Mouse (Mus musculus) T-helper 1 cell (primary cell): ENCODE measurements around the gene Gucy2g.
"Not testable (repeated sequence)": the region's sequence is repeated elsewhere in the genome, so short reads cannot be mapped to it uniquely, and the experiment has no call there.

Experiments used
- in situ Hi-C: fragments of 300-600 bp; cut with MboI, MseI; formaldehyde crosslinking; loops from one replicate; pipeline ENCODE4 v1.15.1; 2025; ENCODE audit warnings: high pct_unique_total_duplicates

Gucy2g gene

GRCm38 (mm10) chr19:55207205-55207604 lies 33.8 kb downstream of the Gucy2g start:
- in situ Hi-C loops = no loop called here

- in situ Hi-C loops = no loop called here
Measured at GRCm38 (mm10) chr19:55206482-55207138, 34.4 kb downstream of the Gucy2g start.

GRCm38 (mm10) chr19:55198303-55198702 lies 42.7 kb downstream of the Gucy2g start:
- in situ Hi-C loops = no loop called here

DNA sequence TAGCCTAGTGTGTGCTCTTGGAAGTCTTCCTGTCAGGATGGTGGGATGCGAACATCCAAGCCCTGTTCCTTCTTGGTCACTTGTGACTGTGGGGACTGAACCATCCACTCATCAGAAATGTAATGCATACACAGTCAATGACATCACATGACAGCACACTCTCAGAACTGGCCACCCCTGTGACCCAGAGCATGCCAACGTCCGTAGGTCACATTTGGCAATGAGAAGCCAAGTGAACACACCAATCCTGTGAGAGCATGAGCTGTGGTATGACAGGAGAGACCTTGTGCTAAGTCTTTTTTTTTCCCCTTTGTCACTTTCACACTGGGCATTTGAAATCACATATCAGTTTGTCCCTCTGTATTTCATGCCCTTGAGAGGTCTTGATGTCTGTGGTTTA lies 45.5 kb downstream of the Gucy2g start:
- in situ Hi-C loops = no loop called here

DNA sequence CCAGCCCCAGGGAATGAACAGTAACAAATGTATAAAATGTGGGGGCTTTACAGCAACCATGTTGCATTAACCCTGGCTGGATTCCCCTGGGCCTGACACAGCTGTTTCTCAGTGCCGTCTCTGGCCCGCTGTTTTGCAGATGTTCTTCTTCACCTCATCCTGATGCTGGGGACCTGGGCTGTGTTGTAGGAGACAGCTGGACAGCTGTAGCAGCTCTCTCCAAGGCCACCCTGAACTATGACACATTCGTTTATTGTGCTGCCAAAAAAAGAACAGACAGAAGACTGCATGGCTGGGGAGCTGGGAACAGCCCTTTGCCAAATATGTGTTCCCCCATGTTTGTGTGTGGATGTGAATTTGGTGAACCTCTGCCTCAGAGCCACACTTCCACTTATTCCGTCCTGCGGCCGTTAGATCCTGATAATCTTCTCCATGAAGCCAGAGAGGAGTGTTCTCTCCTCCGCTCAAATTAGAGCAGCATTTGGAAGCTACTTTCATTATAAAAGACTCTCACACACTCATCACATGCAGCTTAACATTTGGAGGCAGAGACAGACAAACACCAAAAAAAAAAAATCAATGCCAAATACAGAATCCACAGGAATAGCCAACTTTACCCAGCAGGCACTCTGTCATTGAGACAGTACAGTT lies 46.4 kb downstream of the Gucy2g start:
- in situ Hi-C loops = no loop called here

DNA sequence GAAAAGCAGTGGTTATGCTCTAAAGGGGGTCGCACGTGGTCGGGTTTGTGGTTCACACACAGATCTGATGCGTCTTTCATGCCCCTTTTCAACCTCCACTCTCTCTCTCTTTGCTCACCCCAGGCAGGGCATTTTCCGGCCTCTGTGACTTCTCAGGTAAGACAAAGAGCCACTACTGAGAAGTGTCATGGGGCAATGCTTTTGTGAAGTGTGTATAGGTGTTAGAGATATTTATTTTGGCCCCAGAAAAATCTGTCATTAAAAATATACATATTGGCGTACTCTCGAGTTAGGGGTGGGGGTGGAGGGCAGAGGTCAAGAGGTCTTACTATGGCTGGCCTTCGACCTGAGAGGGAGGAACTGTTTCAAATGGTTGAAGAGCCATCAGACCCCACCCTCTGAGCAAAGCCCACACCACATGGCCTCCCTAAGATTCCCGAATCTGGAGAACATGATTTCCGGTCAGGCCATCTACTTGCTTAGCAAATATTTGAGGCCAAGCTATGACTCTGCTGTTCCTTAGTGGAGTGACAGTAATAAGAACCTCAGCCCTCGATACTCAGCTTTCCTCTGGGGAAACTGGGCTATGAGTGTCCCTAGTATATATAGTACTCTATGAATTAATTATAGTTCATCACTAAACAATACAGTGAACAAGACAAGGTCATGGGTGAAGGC lies 47.2 kb downstream of the Gucy2g start:
- in situ Hi-C loops = no loop called here

GRCm38 (mm10) chr19:55192254-55192945 lies 48.6 kb downstream of the Gucy2g start:
- in situ Hi-C loops = no loop called here

- in situ Hi-C loops = no loop called here
Measured at GRCm38 (mm10) chr19:55191596-55191995, 49.4 kb downstream of the Gucy2g start.

- in situ Hi-C loops = no loop called here
Measured at GRCm38 (mm10) chr19:55190065-55190464, 51.0 kb downstream of the Gucy2g start.

DNA sequence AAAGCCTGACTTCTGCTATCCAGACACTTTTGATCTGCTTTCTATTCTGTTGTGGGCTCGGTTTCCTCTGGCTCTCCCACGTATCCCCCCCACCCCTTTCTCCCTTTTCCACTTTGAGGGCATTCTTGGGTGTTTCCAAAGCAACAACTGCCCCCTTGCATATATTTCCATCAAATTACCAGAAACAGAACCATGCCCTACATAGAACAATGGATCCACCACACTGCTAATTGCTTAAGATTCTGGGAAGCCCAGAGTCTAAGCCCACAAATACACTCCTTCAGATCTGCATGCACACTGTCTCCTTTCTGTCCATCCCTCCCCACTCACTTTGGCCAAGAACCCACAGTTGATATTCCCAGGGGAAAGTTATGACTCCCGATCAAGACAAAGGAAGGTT lies 55.4 kb downstream of the Gucy2g start:
- in situ Hi-C loops = no loop called here

DNA sequence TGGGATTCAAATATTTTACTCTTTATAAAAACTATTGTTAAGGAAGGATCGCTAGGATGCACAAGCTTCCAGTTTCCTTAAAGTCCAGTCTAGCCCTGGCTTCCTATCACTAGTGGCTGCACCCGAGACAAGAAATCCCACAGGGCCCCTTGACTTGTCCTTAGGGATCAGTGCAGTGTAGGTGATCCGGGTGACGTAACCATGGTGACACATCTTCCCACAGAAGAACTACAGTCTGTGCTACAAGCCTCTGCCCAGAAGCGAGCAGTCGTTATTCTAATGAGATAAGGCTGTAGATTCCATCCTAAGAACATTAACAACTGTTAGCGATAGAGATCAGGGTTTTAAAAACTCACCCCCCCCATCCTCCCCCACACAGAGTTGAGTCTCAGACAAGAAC lies 56.0 kb downstream of the Gucy2g start:
- in situ Hi-C loops = no loop called here

DNA sequence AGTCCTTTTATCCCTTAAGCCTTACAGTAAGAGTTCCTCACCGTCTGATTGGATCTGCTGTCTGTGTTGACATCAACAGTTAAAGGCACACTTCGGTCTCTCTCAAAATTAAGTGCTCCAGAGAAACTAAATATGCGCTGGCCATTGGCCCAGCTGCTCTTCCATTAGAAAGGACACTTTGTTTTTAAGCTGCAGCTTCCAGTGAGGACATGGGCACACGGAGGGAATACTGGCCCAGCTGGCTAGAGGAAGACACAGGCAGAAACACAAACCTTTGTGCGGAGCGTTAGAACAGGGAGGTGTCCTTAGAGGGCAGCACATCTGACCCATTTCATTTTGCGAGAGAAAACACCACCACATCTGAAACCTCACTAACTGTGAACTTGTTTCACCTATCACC lies 56.6 kb downstream of the Gucy2g start:
- in situ Hi-C loops = no loop called here

DNA sequence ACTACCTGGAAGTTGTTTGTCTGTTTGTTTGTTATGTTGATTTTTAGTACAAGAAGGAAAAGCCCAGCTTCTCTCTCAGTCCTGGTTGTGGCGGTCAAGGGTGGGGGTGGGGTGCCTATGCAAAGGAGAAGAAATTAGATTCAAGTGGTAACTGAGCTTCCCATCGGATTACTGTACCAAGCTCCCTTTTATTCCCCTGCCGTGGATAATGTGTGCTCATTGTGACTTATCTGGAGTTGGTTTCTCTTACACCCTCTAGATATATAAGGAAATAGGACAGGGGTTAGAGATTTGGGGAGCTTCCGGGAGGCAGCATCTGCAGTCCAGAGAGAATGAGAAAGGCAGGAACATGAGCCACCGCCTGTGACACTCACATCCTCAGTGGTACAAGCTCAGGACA lies 60.6 kb downstream of the Gucy2g start, which contains the start of gene Tectb:
Gene Tectb (plus strand): TSS at position 301 of the 400 bp plus-strand sequence.
- in situ Hi-C loops = no loop called here

DNA sequence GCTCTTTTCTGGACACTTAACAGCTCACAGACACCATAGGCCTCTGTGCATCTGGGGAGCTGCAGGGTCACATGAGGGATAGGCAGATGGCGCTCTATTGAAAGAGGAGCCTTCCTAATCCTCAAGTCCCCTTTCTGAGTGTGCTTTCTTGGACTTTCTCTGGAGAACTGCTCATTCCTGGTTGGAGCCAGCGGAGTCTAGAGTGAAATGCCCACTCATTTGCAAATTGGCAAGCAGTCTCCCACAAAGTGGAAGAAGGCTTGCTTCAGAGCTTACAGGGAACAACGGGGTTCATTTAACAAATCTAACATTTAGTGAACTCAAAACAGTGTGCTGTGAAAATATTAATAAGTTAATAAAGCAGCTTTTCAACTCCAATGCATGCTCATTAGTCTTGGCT lies 63.9 kb downstream of the Gucy2g start:
- in situ Hi-C loops = no loop called here

DNA sequence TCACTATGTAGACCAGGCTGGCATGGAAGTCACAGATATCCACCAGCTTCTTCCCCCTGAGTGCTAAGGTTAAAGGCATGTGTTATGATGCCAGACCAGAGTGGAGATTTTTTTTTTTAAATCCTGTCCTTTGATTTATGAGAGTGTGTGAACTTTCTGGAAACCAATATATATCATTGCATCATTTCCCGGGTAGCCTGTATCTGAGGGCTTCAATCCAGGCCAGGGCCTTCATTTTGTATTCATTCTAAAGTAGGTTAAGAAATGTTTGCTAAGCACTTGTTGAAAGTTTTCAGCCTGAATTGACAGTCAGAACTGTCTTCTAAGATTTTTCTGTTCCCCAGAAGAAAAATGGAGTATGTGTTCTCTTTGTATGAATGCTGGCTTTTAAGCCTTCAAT lies 69.5 kb downstream of the Gucy2g start:
- in situ Hi-C loops = no loop called here

DNA sequence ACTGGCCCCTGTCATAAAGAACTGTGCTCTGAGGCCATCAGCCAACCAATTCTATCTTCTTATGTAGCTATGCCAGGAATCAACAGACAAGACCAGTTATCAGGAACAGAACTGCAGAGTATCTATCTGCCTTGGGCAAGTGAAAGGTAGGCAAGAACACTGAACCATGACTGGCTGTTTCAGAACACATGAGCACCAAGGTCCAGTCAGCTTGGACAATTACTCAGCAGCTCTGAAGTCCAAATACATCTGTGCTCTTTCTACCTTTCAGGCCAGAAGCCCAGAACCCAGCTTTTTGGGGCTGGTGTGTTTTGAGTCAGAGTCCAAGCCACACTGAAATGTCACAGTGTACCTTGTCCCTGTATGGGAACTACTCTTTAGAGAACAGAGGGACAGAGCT lies 70.6 kb downstream of the Gucy2g start:
- in situ Hi-C loops = no loop called here

DNA sequence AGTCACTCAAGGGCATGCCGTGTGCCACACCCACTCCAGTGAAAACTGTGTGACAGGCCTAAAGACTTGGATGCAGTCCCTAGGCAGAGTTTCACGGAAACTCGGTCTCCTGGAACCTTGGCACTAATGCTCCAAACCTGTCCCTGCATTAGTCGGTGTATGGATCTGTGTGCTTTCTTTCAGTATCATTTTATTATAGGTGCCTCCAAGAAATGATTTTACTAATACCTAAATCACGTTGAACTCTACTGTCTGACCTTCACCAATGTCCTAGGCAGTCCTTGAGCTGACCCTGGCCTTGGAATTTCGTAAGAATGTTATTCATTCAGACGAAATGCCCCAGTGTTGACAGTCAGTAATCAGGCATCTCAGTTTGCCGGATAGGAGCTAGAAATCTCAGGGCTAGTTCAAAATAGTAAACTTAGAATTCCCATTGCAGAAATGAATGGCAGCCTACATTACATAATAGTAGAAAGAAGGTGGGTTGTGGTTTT lies 71.8 kb downstream of the Gucy2g start:
- in situ Hi-C loops = not testable (repeated sequence)

- in situ Hi-C loops = no loop called here
Measured at GRCm38 (mm10) chr19:55168360-55168759, 72.7 kb downstream of the Gucy2g start.

DNA sequence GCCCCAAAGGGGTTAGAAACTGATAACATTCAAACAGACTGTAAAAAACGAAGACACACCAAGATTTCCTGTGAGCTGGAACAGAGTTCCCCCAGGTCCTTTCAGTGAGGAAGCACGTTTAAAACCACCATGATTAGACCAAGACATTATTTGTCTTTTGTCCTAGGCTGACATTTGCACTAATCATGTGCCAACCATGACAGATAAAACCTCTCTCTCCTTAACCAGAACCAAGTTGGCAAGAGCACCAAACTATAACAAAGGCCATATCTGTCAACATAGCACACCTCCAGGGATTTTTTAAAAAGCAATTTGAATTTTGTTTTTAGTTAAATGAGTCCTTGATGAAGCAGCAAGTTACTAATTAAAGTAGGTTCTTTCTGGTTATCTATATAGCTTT lies 73.3 kb downstream of the Gucy2g start:
- in situ Hi-C loops = no loop called here

GRCm38 (mm10) chr19:55166741-55167140 lies 74.3 kb downstream of the Gucy2g start:
- in situ Hi-C loops = no loop called here

DNA sequence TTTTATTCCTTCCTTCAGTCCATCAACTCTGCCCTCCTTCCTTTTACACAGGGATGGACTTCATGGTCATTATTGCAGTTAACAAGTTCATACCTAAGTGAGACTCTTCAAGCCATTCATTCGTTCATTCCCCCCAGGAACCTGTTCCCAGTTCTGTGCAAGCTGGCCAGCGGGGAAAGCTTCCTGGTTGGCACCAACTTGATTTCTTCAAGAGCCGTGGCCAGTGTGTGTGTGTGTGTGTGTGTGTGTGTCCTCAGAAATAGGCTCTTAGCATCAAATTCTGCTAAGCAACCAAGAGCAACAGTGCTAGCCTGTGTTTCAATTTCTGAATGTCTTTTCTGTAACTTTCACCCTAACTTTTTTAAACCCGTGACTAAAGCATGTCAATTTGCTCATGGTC lies 75.1 kb downstream of the Gucy2g start:
- in situ Hi-C loops = no loop called here

- in situ Hi-C loops = no loop called here
Measured at GRCm38 (mm10) chr19:55165183-55165865, 75.7 kb downstream of the Gucy2g start.
